Mouse (Mus musculus) heart, postnatal 10 days (tissue): Measurements from ENCODE around the gene Retreg2. TPM values are rescaled to one million over a fixed set of nuclear protein-coding genes. Genes with fewer than 3 reads are reported as not detected.

Source experiments
- DNase-seq, 2 experiments: peaks; one replicate each; pipeline ENCODE4 v3.0.0; 2021
- intact Hi-C: fragments of 180-260 bp; cut with DNase I; formaldehyde crosslinking; loops from one replicate; pipeline ENCODE4 v1.15.1; 2025
- total RNA-seq, 2 experiments: library from RNA; stranded (reverse); gene quantifications; 2 replicates each; pipeline ENCODE4 v1.2.3; 2021

Gene Retreg2
- total RNA-seq = 10 to 100 TPM; 29.2 to 33.2 TPM

DNA sequence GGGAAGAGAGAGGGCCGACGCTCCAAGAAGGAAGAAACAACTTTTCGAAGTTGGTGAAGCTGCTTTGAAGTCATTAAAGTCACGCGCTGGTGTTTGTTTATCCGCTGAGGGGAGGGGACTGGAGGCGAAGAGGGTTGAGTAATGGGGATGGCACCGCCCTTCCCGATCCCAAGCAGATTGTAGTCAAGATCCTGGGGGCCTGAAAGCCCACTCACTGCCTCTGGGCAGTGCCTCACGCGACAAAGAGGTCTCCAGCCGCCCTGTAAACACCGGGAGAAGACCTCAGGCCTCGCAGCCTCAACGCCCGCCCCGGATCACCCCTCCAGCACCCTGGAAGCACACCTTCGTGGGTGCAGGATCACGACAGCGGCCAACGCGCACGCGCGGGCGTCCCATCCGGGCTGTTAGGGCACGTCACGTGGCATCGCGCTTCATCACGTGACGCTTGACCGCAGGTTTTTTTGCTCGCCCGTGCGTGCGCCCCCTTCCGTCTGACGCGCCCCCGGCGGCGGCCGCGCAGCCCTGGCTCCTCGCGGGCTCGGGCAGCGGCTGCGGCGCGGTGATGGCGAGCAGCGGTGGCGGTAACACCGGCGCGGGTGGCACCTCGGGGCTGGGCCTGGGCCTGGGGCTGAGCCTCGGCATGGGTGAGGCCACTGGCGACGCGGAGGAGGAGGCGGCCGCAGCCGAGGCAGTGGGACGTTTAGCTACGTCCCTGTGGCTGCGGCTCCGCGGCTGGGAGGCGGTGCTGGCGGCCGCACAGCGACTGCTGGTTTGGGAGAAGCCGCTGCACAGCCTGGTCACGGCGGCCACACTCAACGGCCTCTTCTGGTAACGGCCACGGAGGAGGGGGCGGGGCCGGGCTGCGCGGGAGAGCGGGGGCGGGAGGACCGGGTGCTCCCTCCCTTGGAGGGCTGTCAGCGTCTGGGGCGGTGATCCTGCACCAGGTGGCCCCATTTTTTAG, at the start of gene Retreg2, which contains the start of gene Cnppd1:
Retreg2 (plus strand) TSS at position 478 of the 961 bp plus-strand sequence.
Cnppd1 (minus strand) TSS at position 411 of the 961 bp plus-strand sequence.
- DNase-seq = peak; percentile 97 to 98
- intact Hi-C loops = loop anchor here (2.0 kb wide), 1 partner anchor 26 kb away; the partner anchor contains the start of gene Zfand2b

- DNase-seq = no peak
- intact Hi-C loops = no loop called here
Observed at GRCm38 (mm10) chr1:75122211-75122610, 20.4 kb upstream of the Retreg2 start.

- DNase-seq = peak; percentile 95 to 97
- intact Hi-C loops = no loop called here
Observed at GRCm38 (mm10) chr1:75124346-75125321, 17.9 kb upstream of the Retreg2 start, which contains the start of gene Nhej1. Nhej1 (minus strand) TSS chr1:75125200.

DNA sequence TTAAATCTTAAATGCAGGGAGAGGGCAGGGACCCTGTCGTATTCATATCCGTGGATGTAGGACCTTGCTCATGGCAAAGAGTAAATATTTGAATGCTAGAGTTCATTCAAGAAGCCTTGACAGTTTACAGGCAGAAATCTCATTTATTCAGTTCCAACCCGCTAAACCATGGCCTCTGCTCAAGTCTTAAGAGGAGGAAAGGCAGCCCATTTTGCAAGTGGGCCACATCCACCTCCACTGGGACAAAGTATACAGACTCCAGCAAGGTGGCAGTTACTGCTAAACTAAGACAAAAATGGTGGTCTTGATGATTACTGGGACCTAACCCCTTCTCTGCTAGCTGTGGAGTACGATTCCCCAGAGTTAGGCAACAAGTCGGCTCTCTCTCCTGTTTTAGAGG, 17.2 kb upstream of the Retreg2 start:
- intact Hi-C loops = no loop called here
- no peak for DNase-seq

DNA sequence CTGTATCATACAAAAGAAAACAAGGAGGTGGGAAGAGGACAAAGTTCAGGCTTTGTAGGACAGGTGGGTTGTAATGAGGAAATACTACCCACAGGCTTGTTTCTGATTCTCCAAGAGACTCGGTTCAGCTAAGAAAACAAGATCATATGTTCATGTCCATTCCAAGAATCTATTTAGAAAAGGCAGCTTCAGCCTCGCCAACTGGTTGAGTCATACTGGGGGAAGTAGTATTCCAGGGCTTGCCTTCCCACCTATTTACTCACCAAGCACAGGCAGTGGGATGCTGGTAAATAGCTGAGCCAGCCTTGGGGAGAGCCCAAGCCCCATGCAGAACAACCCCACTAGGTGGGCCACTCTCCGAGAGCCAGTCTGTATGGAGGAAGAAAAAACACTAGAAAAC, 13.9 kb upstream of the Retreg2 start:
- no peak for DNase-seq
- intact Hi-C loops = no loop called here

GRCm38 (mm10) chr1:75133421-75134207, 9.0 kb upstream of the Retreg2 start, which contains the start of gene Slc23a3:
Slc23a3 (minus strand) TSS chr1:75133890.
- DNase-seq = no peak
- intact Hi-C loops = no loop called here

- no peak for DNase-seq
- intact Hi-C loops = no loop called here
Observed at GRCm38 (mm10) chr1:75136293-75136692, 6.3 kb upstream of the Retreg2 start.

GRCm38 (mm10) chr1:75136730-75137129, 5.8 kb upstream of the Retreg2 start:
- no peak for DNase-seq
- intact Hi-C loops = no loop called here

GRCm38 (mm10) chr1:75138448-75138847, 4.1 kb upstream of the Retreg2 start:
- DNase-seq = no peak
- intact Hi-C loops = no loop called here

- DNase-seq = peak in 1 of 2 experiments; percentile 40
- intact Hi-C loops = no loop called here
Observed at GRCm38 (mm10) chr1:75140601-75141190, 1.9 kb upstream of the Retreg2 start.

- DNase-seq = peak; percentile 76 to 77
- intact Hi-C loops = loop anchor here (2.0 kb wide), 1 partner anchor 27 kb away; the partner anchor contains the start of gene Zfand2b
Observed at GRCm38 (mm10) chr1:75141486-75142190, 940 bp upstream of the Retreg2 start.

DNA sequence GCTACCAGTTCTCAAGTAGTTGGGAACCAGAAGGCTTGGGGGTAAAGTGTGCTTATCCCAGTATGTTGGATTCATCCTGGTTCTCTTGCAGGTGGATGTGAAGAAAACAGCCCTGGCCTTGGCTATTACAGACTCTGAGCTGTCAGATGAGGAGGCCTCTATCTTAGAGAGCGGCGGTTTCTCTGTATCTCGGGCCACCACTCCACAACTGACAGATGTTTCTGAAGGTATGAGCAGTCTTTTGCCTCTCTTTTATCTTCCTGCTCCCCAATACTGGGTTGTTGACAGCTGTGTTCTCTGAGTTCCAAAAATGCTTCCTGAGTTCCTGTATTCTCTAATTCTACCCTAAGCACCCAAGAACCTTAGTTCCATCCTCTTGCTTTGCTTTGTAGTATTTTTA, 3.0 kb downstream of the Retreg2 start:
- intact Hi-C loops = no loop called here
- DNase-seq = no peak

DNA sequence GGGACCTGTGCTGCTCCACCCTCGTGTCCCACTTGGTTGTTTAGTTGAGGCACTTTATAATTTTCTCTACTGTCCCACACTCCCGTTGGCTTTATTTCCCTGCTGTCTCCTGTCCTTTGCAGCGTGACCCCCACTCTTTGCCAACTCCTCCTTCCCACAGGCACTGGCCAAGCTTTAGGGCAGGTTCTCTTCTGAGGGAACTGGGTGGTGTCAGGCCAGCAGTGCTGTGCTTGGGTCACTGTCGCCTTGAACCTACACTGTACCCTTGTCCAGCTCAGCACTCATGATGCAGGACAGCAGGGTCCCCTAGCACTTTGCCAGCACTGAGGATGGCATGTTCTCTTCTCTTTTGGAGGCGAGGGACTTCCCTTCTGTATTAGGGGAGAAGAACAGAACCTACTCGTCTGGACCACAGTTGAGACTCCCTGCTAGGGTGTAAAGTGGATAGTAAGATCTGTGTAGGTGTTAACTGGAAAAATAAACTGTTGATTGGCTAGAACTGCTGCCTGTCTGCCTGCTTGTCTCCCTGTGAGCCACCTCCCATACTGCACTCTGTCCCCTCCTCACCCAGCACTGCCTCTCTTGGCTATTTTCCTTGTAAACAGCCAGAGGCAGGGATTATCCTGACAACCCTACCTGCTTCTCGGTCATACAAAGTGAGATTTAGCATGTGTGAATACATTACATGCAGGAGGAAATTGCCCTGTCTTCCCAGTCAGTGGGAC, 5.0 kb downstream of the Retreg2 start:
- intact Hi-C loops = no loop called here
- no peak for DNase-seq

- intact Hi-C loops = no loop called here
- no peak for DNase-seq
Observed at GRCm38 (mm10) chr1:75148727-75149126, 6.1 kb downstream of the Retreg2 start.

GRCm38 (mm10) chr1:75155837-75156236, 13.3 kb downstream of the Retreg2 start:
- intact Hi-C loops = no loop called here
- no peak for DNase-seq

GRCm38 (mm10) chr1:75158990-75159389, 16.4 kb downstream of the Retreg2 start:
- DNase-seq = no peak
- intact Hi-C loops = no loop called here

DNA sequence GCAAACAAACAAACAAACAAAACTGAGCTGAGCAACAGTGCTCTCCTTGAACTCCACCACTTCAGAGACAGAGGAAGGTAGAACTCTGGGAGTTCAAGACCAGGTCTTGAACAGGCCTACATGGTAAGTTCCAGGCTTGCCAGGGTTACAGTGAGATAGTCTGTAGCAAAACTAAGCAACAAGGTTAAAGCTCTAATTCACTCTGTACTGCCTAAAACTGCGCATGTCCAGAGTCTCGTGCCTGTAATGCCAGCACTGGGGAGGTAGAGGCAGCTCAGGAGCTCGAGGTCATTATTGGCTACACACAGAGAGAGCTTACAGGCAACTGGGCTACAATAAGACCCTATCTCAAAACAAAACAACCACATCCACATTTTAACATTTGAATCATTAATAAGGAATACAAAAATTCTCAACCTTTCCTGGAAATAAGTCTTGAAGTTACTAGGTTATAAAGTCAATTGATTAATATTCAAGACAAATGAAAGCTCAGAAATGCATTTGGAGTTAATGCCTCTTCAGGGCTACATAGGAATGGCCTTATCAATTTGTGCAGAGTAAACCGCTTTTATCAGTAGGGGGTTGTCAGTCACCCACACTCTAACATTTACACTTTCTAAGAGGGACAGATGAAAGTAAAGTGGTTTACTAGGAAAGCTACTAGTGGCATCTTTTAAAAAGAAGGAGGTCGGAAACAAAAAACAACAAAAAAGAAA, 17.1 kb downstream of the Retreg2 start:
- DNase-seq = no peak
- intact Hi-C loops = no loop called here

DNA sequence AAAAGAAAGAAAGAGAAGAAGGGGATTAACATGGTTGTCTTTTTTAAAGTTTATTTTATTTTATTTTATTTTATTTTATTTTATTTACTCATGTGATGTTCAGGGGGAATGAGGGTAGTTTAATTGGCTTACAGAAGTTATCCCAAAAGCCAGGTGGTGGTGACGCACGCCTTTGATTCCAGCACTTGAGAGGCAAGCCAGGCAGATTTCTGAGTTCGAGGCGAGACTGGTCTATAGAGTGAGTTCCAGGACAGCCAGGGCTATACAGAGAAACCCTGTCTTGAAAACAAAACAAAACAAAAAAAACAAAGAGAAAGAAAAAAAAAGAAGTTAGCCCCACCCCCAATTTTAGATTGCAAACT, 17.7 kb downstream of the Retreg2 start:
- no peak for DNase-seq
- intact Hi-C loops = no loop called here
